ENCODE assay signal across 18 mouse cellular contexts in genomic region chr16:38980546-38980945, GRCm38 (mm10).
"Had no signal": no experiment of that assay in that cellular context is flagged by ENCODE, and none has a peak within 500 bp of the region (broad histone marks: within the 10 kb centered on the region; RNA-seq: fewer than 3 reads in every experiment).

No protein-coding gene starts in this region.

- DNase-seq: kidney, adult 2 months; layer of hippocampus, adult 9-11 months; liver, embryonic 13.5 days; lung, adult 2 months; lung, postnatal 14 days; lung, postnatal 4 days; retina, postnatal 1 day; right cerebral cortex, postnatal 25 days; spleen, adult 18-20 months; thymus, postnatal 25 days had no signal

- H3K27ac ChIP-seq: intestine, embryonic 15.5 days; kidney, postnatal 0 days; liver, embryonic 13.5 days; midbrain, embryonic 12.5 days; neural tube, embryonic 13.5 days; stomach, embryonic 15.5 days had no signal

- H3K4me1 ChIP-seq: intestine, embryonic 15.5 days; liver, embryonic 13.5 days; stomach, embryonic 15.5 days had no signal

- ATAC-seq: intestine, embryonic 15.5 days; midbrain, embryonic 16.5 days had no signal

- H3K9me3 ChIP-seq: intestine, embryonic 15.5 days; liver, embryonic 13.5 days; midbrain, embryonic 12.5 days; neural tube, embryonic 13.5 days; stomach, embryonic 15.5 days had no signal

- H3K4me3 ChIP-seq: intestine, embryonic 15.5 days; layer of hippocampus, adult 2 months; liver, embryonic 13.5 days; midbrain, embryonic 12.5 days; myocyte; neural tube, embryonic 13.5 days; stomach, embryonic 15.5 days had no signal

- H3K36me3 ChIP-seq: intestine, embryonic 15.5 days; liver, embryonic 13.5 days; midbrain, embryonic 12.5 days; neural tube, embryonic 13.5 days; stomach, embryonic 15.5 days had no signal

- H3K9ac ChIP-seq: intestine, embryonic 15.5 days; liver, embryonic 13.5 days; midbrain, embryonic 12.5 days; neural tube, embryonic 13.5 days; stomach, embryonic 15.5 days had no signal

- H3K4me2 ChIP-seq: intestine, embryonic 15.5 days; liver, embryonic 13.5 days; midbrain, embryonic 12.5 days; neural tube, embryonic 13.5 days; stomach, embryonic 15.5 days had no signal

- H3K27me3 ChIP-seq: intestine, embryonic 15.5 days; liver, embryonic 13.5 days; midbrain, embryonic 12.5 days; neural tube, embryonic 13.5 days; stomach, embryonic 15.5 days had no signal
